ENCODE assay signal across 9 mouse cellular contexts in the genomic region with DNA sequence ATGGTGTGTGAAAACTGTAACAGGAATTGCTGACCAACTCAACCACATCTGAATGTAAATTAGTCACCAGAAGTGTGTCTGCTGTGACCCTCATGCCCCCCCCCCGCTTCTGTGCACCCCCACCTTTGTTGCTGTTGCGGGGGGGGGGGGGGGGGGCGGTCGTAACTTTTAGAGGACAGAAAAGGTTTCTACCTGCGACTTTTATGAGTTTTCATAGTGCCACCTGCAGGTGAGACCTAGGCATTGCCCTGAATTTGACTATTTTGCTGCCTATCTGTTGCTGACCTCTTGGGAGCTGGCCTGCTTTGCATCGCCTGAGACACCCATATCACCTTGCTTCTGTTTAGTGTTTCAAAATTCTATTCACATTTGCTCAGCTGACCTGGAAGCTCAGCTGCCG. TPM values are rescaled to one million over a fixed set of nuclear protein-coding genes. Genes with fewer than 3 reads are reported as not detected.
DNase-seq lines count a peak whose midpoint lies in the region; ATAC-seq and TF ChIP-seq lines count a peak whose summit lies in the region.
"Had no signal": no experiment of that assay in that cellular context is flagged by ENCODE, and none has a peak within 500 bp of the region (broad histone marks: within the 10 kb centered on the region; RNA-seq: fewer than 3 reads in every experiment).

No protein-coding gene starts in this region.

- no peak overlapping the region for H3K9ac ChIP-seq in heart, postnatal 0 days (replicated peaks; ENCODE audit: low read depth, low read length)
- no peak overlapping the region for H3K9ac ChIP-seq in midbrain, embryonic 11.5 days (ENCODE audit: low read length)
- H3K9ac ChIP-seq: embryonic facial prominence, embryonic 13.5 days had no signal

- no peak for DNase-seq in heart, postnatal 0 days (ENCODE audit: low spot score)
- DNase-seq in heart, postnatal 25 days (ENCODE audit: low spot score), result no peak
- peak; percentile 77 for DNase-seq in adipocyte (ENCODE audit: low spot score)
- peak; percentile 54 for DNase-seq in embryonic facial prominence, embryonic 10.5 days (ENCODE audit: low spot score)
- peak; percentile 63 for DNase-seq in liver
- no peak for DNase-seq in midbrain, embryonic 11.5 days (ENCODE audit: low spot score, missing footprints)

- 6% methylated on average over 7 of the region's 7 CpGs for WGBS in heart, postnatal 0 days
- 7% methylated on average over 7 of the region's 7 CpGs for WGBS in embryonic facial prominence, embryonic 10.5 days
- WGBS in small intestine, adult 2 months, result 9% methylated on average over 7 of the region's 7 CpGs
- WGBS in midbrain, embryonic 11.5 days, result 12% methylated on average over 6 of the region's 7 CpGs

- H3K79me3 ChIP-seq in C2C12 (ENCODE audit: low read depth), result no peaks in the 10 kb centered on the region

- no peak overlapping the region for H3ac ChIP-seq in C2C12 (ENCODE audit: control insufficient read depth, insufficient read length, low read depth)

- intact Hi-C loops in heart, postnatal 25 days (cut with DNase I), result loop anchor here (1.0 to 5.0 kb wide), 2 partner anchors 67 to 232 kb away; no protein-coding TSS in a partner anchor

- ATAC-seq in heart, postnatal 0 days (ENCODE audit: insufficient read depth, low read depth), result no peak
- ATAC-seq in midbrain, embryonic 11.5 days (ENCODE audit: low FRiP score), result no peak

- peak; percentile 67 for TF ChIP-seq CTCF in heart, postnatal 0 days (IDR thresholded peaks at IDR 0.05; ENCODE audit: low read depth)
- TF ChIP-seq CTCF in C2C12 (IDR thresholded peaks at IDR 0.05; ENCODE audit: control insufficient read depth, insufficient read depth, insufficient read length), result peak; percentile 46
- TF ChIP-seq CTCF in small intestine, adult 2 months (IDR thresholded peaks at IDR 0.05; ENCODE audit: extremely low read depth, insufficient read length, insufficient replicate concordance, low read depth, low read length), result peak; percentile 61; the same call in 1 of the 2 replicates

- H3K9me3 ChIP-seq in heart, postnatal 0 days (replicated peaks; ENCODE audit: control insufficient read depth, low read length), result no peaks in the 10 kb centered on the region
- no peaks in the 10 kb centered on the region for H3K9me3 ChIP-seq in embryonic facial prominence, embryonic 10.5 days
- no peaks in the 10 kb centered on the region for H3K9me3 ChIP-seq in midbrain, embryonic 11.5 days (ENCODE audit: control insufficient read depth, low read length)
- H3K9me3 ChIP-seq: embryonic facial prominence, embryonic 13.5 days had no signal

- H3K4me1 ChIP-seq in heart, postnatal 0 days (ENCODE audit: control insufficient read depth, insufficient read depth), result no peaks in the 10 kb centered on the region
- peaks cover 5% of the 10 kb centered on the region for H3K4me1 ChIP-seq in embryonic facial prominence, embryonic 10.5 days
- H3K4me1 ChIP-seq in small intestine, adult 2 months (ENCODE audit: control insufficient read depth, insufficient read depth, insufficient read length, low read length), result peaks cover 3% of the 10 kb centered on the region; the same call in 1 of the 2 replicates
- peaks cover 5% of the 10 kb centered on the region for H3K4me1 ChIP-seq in midbrain, embryonic 11.5 days (ENCODE audit: control insufficient read depth, insufficient read depth, low read length)

- H3K79me2 ChIP-seq in C2C12 (ENCODE audit: control insufficient read depth, insufficient read depth), result no peaks in the 10 kb centered on the region

- H3K27ac ChIP-seq in heart, postnatal 0 days (ENCODE audit: low read depth), result no peak overlapping the region
- no peak overlapping the region for H3K27ac ChIP-seq in embryonic facial prominence, embryonic 10.5 days (replicated peaks)
- no peak overlapping the region for H3K27ac ChIP-seq in small intestine, adult 2 months (ENCODE audit: insufficient read depth, low read depth, low read length)
- H3K27ac ChIP-seq in midbrain, embryonic 11.5 days (ENCODE audit: low read depth, low read length), result no peak overlapping the region
- H3K27ac ChIP-seq: embryonic facial prominence, embryonic 13.5 days had no signal

- TF ChIP-seq POLR2A in small intestine, adult 2 months (IDR thresholded peaks at IDR 0.05; ENCODE audit: low read depth, low read length), result no peak

- no peak overlapping the region for H3K4me3 ChIP-seq in heart, postnatal 0 days (ENCODE audit: low read depth, low read length)
- H3K4me3 ChIP-seq in C2C12 (ENCODE audit: insufficient read depth, poor library complexity, severe bottlenecking), result no peak overlapping the region
- no peak overlapping the region for H3K4me3 ChIP-seq in embryonic facial prominence, embryonic 10.5 days
- no peak overlapping the region for H3K4me3 ChIP-seq in small intestine, adult 2 months (ENCODE audit: low read depth, low read length)
- no peak overlapping the region for H3K4me3 ChIP-seq in midbrain, embryonic 11.5 days (ENCODE audit: low read depth, low read length)
- H3K4me3 ChIP-seq: embryonic facial prominence, embryonic 13.5 days had no signal

- no peaks in the 10 kb centered on the region for H3K36me3 ChIP-seq in heart, postnatal 0 days (replicated peaks; ENCODE audit: control insufficient read depth, insufficient read depth, low read length)
- H3K36me3 ChIP-seq in C2C12 (ENCODE audit: control insufficient read depth, insufficient read depth), result no peaks in the 10 kb centered on the region
- no peaks in the 10 kb centered on the region for H3K36me3 ChIP-seq in embryonic facial prominence, embryonic 10.5 days (replicated peaks)
- H3K36me3 ChIP-seq in small intestine, adult 2 months (ENCODE audit: control insufficient read depth, insufficient read depth, low read length), result no peaks in the 10 kb centered on the region
- H3K36me3 ChIP-seq in midbrain, embryonic 11.5 days (ENCODE audit: control insufficient read depth, insufficient read depth, low read length), result no peaks in the 10 kb centered on the region
- H3K36me3 ChIP-seq: embryonic facial prominence, embryonic 13.5 days had no signal

- H3K27me3 ChIP-seq in heart, postnatal 0 days (ENCODE audit: control insufficient read depth, insufficient read depth, low read length), result no peaks in the 10 kb centered on the region
- no peaks in the 10 kb centered on the region for H3K27me3 ChIP-seq in C2C12 (ENCODE audit: control insufficient read depth, insufficient read depth, insufficient read length)
- H3K27me3 ChIP-seq in embryonic facial prominence, embryonic 10.5 days (replicated peaks; ENCODE audit: low read depth, poor library complexity, severe bottlenecking), result no peaks in the 10 kb centered on the region
- no peaks in the 10 kb centered on the region for H3K27me3 ChIP-seq in small intestine, adult 2 months (ENCODE audit: control insufficient read depth, insufficient read depth, low read length)
- no peaks in the 10 kb centered on the region for H3K27me3 ChIP-seq in midbrain, embryonic 11.5 days (ENCODE audit: control insufficient read depth, insufficient read depth, low read length)
- H3K27me3 ChIP-seq: embryonic facial prominence, embryonic 13.5 days had no signal

- no peak for TF ChIP-seq EP300 in heart, postnatal 0 days (IDR thresholded peaks at IDR 0.05; ENCODE audit: low read depth)

- H3K4me2 ChIP-seq in heart, postnatal 0 days (ENCODE audit: low read depth, low read length), result no peak overlapping the region
- no peak overlapping the region for H3K4me2 ChIP-seq in midbrain, embryonic 11.5 days
- H3K4me2 ChIP-seq: embryonic facial prominence, embryonic 13.5 days had no signal

TF ChIP-seq in C2C12, 6 proteins besides CTCF, POLR2A, EP300 and RAD21:
- no peak for TF ChIP-seq CEBPB (IDR thresholded peaks at IDR 0.05; ENCODE audit: low read depth)
- no peak for TF ChIP-seq MYOD1 (IDR thresholded peaks at IDR 0.05; ENCODE audit: control insufficient read depth, insufficient read length, low read depth)
- no peak for TF ChIP-seq USF1 (IDR thresholded peaks at IDR 0.05; ENCODE audit: low read depth)
- TF ChIP-seq MYOG (IDR thresholded peaks at IDR 0.05; ENCODE audit: control insufficient read depth, extremely low read depth, insufficient read length), result no peak
- no peak for TF ChIP-seq MAX (IDR thresholded peaks at IDR 0.05)
- TF ChIP-seq FOSL1 (IDR thresholded peaks at IDR 0.05; ENCODE audit: insufficient read depth, low read length, poor library complexity, severe bottlenecking), result no peak
TF ChIP-seq in C2C12: peak in this region for 0.

RNA-seq across cellular contexts. Expression of a gene that starts 6.1 kb away (rescaled TPM):
- 48.6 and 126 TPM in 2 replicates for total RNA-seq in heart, postnatal 0 days (2014; rRNA removed; ENCODE audit: low replicate concordance)
- 96.9 and 116 TPM in 2 replicates for polyA plus RNA-seq in heart, postnatal 0 days (2015; fragmentation: Nextera tagmentation; extraction: Ambion mirVana)
- 100 to 1,000 TPM; 107 to 108 TPM for total RNA-seq in heart, postnatal 25 days (2021)
- 45.0 TPM for polyA plus RNA-seq in C2C12 (2012; fragmentation: generic; extraction: Trizol)
- polyA plus RNA-seq in embryonic facial prominence, embryonic 10.5 days (2016; fragmentation: Nextera tagmentation; extraction: Ambion mirVana), result 73.5 and 76.0 TPM in 2 replicates
- polyA plus RNA-seq in small intestine, adult 2 months (2012; rRNA removed), result 13.0 and 34.8 TPM in 2 replicates
- polyA plus RNA-seq in midbrain, embryonic 11.5 days (2014; fragmentation: Nextera tagmentation; extraction: Ambion mirVana), result 74.3 and 77.7 TPM in 2 replicates

RNA-seq across cellular contexts. Expression of a gene that starts 50.7 kb away (rescaled TPM):
- 56.9 and 65.0 TPM in 2 replicates for total RNA-seq in heart, postnatal 0 days (2014; rRNA removed; ENCODE audit: low replicate concordance)
- polyA plus RNA-seq in heart, postnatal 0 days (2015; fragmentation: Nextera tagmentation; extraction: Ambion mirVana), result 32.5 and 34.0 TPM in 2 replicates
- total RNA-seq in heart, postnatal 25 days (2021), result 100 to 1,000 TPM; 102 to 110 TPM
- 14.3 TPM for polyA plus RNA-seq in C2C12 (2012; fragmentation: generic; extraction: Trizol)
- 34.6 and 38.9 TPM in 2 replicates for polyA plus RNA-seq in embryonic facial prominence, embryonic 10.5 days (2016; fragmentation: Nextera tagmentation; extraction: Ambion mirVana)
- 48.2 and 132 TPM in 2 replicates for polyA plus RNA-seq in small intestine, adult 2 months (2012; rRNA removed)
- 15.1 and 16.7 TPM in 2 replicates for polyA plus RNA-seq in midbrain, embryonic 11.5 days (2014; fragmentation: Nextera tagmentation; extraction: Ambion mirVana)

Comparison
In these comparisons a context has a peak if more than half of its experiments do, and no peak if none do; other contexts are left out.
1. DNase-seq: peak in adipocyte (single experiment), embryonic facial prominence, embryonic 10.5 days (single experiment) and liver (single experiment); none in heart, postnatal 0 days (single experiment), heart, postnatal 25 days (single experiment) and midbrain, embryonic 11.5 days (single experiment).
2. Peak in every context shown above with its lines, with median percentiles within 50 percentile points of each other: CTCF ChIP-seq.